Mouse (Mus musculus): ENCODE measurements around the gene Map7.

DNA sequence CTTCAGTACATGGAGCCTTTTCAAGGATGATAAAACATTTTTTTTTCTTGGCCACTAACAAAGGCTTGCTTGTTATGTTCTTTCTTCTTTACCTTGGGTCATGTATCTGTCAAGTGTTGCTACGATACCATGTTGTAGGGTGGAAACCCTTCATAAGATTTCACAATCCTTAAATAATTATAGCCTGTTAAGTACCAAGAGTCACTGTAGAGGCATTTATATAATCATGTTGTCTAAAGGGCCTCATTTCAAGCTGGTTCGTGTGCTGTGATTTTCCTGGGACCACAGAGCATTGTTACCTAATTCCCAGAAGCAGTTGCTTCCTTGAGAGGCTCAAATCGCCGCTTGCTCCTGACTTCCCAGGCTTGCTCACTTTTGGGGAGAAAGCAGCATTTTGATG, 66.1 kb downstream of the Map7 start:
- TF ChIP-seq POLR2AphosphoS2 (IDR thresholded peaks at IDR 0.05; ENCODE audit: insufficient read length, low read depth) (no peak), POLR2A (IDR thresholded peaks at IDR 0.05; ENCODE audit: insufficient read length, low read depth) (no peak), TCF12 (IDR thresholded peaks at IDR 0.05; ENCODE audit: insufficient read depth, poor library complexity, severe bottlenecking) (no peak), USF1 (IDR thresholded peaks at IDR 0.05; ENCODE audit: low read depth) (no peak), CEBPB (IDR thresholded peaks at IDR 0.05; ENCODE audit: insufficient read depth, poor library complexity, severe bottlenecking) (no peak), MYOD1 (IDR thresholded peaks at IDR 0.05; ENCODE audit: control insufficient read depth in 1 of 3, insufficient read length in 2 of 3, low read depth in 2 of 3) (no peak), SRF (IDR thresholded peaks at IDR 0.05; ENCODE audit: control insufficient read depth, insufficient read length, low read depth) (no peak), E2F4 (IDR thresholded peaks at IDR 0.05; ENCODE audit: insufficient read depth) (no peak), REST (IDR thresholded peaks at IDR 0.05; ENCODE audit: insufficient read depth, insufficient read length) (no peak), TCF3 (IDR thresholded peaks at IDR 0.05; ENCODE audit: insufficient read length, low read depth) (no peak)
